Mouse (Mus musculus) limb, embryonic 10.5 days (tissue): ENCODE data around the gene Eef1a2. TPM values are rescaled to one million over a fixed set of nuclear protein-coding genes. Genes with fewer than 3 reads are reported as not detected.

ENCODE experiments used
- DNase-seq: peaks from one replicate; pipeline ENCODE4 v3.0.0-alpha.2; 2017; ENCODE audit warnings: low spot score
- H3K27ac ChIP-seq: fragments of 300-500 bp; sonication (generic); 2 replicates; pipeline ENCODE4 v1.5.1; 2016; ENCODE audit warnings: mild to moderate bottlenecking
- H3K27me3 ChIP-seq: fragments of 300-500 bp; sonication (generic); 2 replicates; pipeline ENCODE4 v1.6.1; 2016; ENCODE audit warnings: low read depth, mild to moderate bottlenecking; ENCODE audit not compliant: poor library complexity, severe bottlenecking
- H3K36me3 ChIP-seq: fragments of 300-500 bp; sonication (generic); 2 replicates; pipeline ENCODE4 v1.6.1; 2016; ENCODE audit warnings: mild to moderate bottlenecking, moderate library complexity
- H3K4me1 ChIP-seq: fragments of 300-500 bp; sonication (generic); 2 replicates; pipeline ENCODE4 v1.6.1; 2016
- H3K4me3 ChIP-seq: fragments of 300-500 bp; sonication (generic); 2 replicates; pipeline ENCODE4 v1.5.1; 2016; ENCODE audit warnings: mild to moderate bottlenecking, moderate library complexity
- H3K9me3 ChIP-seq: fragments of 300-500 bp; sonication (generic); replicated peaks from 2 replicates; pipeline ENCODE4 v1.6.1; 2016; ENCODE audit warnings: mild to moderate bottlenecking
- WGBS: fragments of 180-500 bp; shearing (Covaris S2); methylation state at CpG from one replicate; pipeline ENCODE4 v1.1.7; 2016; 5-methylcytosine and 5-hydroxymethylcytosine counted together
- polyA plus RNA-seq: library from polyadenylated mRNA; unstranded; fragments of >200 nt; fragmentation: Nextera tagmentation; extraction: Ambion mirVana; gene quantifications from 2 replicates; pipeline ENCODE4 v1.2.1, GENCODE M21; 2016

Eef1a2 gene
- polyA plus RNA-seq, 1 experiment from 2014 or later: not detected

DNA sequence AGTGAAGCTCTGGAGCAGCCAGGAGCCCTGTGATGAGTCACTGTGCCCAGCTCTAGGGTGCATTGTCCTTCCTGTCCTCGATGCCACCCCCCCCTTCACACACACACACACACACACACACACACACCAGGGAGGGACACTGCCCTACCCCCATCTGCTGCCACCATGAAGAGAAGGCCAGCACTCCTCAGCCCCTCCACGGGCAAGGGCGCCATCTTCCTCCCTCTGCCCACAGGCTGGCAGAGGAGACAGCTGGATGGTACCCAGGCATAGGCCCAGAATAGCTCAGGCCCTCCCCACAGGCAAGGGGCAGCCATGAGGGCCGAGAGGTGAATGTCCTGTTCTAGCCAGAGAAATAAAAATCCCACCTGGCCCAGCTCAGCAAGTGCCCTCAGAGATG lies 1.0 kb downstream of the Eef1a2 start:
- H3K4me3 ChIP-seq: no peak overlapping the region
- peaks cover 83% of the 10 kb centered on the region for H3K27me3 ChIP-seq
- H3K27ac ChIP-seq: no peak overlapping the region
- 71% methylated on average over 4 of the region's 4 CpGs for WGBS
- peaks cover 18% of the 10 kb centered on the region for H3K4me1 ChIP-seq
- H3K9me3 ChIP-seq: no peaks in the 10 kb centered on the region
- DNase-seq: no peak
- H3K36me3 ChIP-seq: no peaks in the 10 kb centered on the region

DNA sequence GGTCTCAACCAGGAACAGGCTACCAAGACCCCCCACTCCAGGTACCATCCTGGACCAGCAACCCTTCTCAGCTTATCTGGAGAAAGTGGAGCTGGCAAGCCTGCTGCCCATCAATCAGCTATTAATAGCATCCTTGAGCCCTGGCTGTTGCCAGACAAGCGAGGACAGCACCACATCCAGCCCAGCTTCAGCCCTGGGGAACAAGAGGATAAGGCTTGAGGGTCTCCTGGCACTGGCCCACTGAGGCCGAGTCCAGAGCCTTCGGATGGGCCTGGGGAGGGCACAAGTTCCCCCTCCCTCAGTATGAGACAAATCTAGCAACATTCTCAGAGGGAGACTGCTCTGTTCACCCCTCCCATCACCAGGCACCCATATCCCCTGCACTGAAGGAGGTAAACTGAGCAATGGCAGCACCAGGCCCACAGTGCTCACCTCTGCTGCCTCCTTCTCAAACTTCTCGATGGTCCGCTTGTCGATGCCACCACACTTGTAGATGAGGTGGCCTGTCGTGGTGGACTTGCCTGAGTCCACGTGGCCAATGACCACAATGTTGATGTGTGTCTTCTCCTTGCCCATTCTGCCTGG lies 1.9 kb downstream of the Eef1a2 start:
- Histone ChIP-seq H3K4me1 (peaks cover 16% of the 10 kb centered on the region), H3K36me3 (no peaks in the 10 kb centered on the region), H3K27ac (no peak overlapping the region), H3K27me3 (peaks cover 91% of the 10 kb centered on the region), H3K4me3 (no peak overlapping the region), H3K9me3 (no peaks in the 10 kb centered on the region)
- 82% methylated on average over 8 of the region's 8 CpGs for WGBS
- no peak for DNase-seq

DNA sequence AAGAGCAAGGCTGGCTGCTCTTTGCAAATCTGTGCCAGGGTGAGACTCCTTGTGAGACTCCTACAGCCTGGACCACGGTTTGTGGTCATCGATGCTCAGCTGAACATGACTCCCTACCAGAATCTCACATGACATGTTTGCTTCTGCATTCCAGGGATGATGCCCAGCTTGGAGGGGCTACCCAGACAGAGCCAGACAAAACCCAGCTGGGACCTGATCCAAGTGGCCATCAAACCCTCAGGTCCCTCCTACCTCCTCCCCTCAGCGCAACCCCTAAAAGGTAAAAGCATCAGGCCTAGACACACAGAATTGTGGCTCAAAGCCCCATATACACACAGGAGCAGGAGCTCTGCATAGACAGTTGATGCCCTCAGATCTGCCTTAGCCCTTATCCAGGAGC lies 2.5 kb downstream of the Eef1a2 start:
- peaks cover 11% of the 10 kb centered on the region for H3K4me1 ChIP-seq
- peaks cover 91% of the 10 kb centered on the region for H3K27me3 ChIP-seq
- H3K4me3 ChIP-seq: no peak overlapping the region
- no peak overlapping the region for H3K27ac ChIP-seq
- no peaks in the 10 kb centered on the region for H3K9me3 ChIP-seq
- DNase-seq: no peak
- H3K36me3 ChIP-seq: no peaks in the 10 kb centered on the region
- 90% methylated on average over 3 of the region's 3 CpGs for WGBS

DNA sequence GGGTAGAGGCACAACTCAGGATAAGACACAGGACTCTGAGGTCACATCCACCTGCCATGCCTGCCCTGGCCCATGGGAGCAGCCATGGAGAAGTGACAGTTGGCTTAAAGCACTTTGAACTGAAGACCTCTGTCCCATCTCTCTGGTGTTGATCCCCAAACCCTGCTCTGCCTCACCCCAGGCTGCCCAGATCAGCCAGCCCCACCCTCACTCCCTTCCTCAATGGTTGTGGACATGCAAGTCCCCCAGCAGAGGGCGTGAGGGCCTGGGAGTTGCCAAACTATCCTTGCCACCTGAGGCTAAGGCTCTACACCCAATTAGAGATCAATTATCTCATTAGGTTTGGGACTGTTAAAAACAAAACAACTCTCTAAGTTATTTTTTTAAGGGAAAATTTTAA lies 3.0 kb downstream of the Eef1a2 start:
- Histone ChIP-seq H3K27ac (no peak overlapping the region), H3K36me3 (no peaks in the 10 kb centered on the region), H3K4me1 (peaks cover 11% of the 10 kb centered on the region), H3K4me3 (no peak overlapping the region), H3K9me3 (no peaks in the 10 kb centered on the region), H3K27me3 (peaks cover 91% of the 10 kb centered on the region)
- no peak for DNase-seq
- 3% methylated on average over 1 of the region's 1 CpGs for WGBS

DNA sequence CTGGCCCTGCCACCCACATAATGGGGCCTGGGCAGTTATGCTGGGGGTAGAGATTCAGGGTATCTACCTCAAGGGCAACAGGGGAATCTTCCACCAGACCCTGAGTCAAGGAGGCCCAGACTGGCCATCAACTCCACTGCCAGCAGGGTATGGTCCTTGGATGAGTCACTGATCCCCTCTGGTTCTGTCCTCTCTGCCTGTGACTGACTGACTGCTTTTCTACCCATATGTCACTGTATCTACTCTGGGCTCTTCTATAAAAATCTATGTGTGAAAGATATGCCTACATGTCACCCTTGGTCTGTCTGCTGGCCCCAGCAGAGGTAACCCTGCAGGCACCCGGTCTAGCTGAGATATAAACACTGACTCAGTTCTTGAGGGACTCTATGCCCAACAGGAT lies 3.7 kb downstream of the Eef1a2 start:
- Histone ChIP-seq H3K9me3 (no peaks in the 10 kb centered on the region), H3K4me1 (peaks cover 15% of the 10 kb centered on the region), H3K27ac (no peak overlapping the region), H3K27me3 (peaks cover 91% of the 10 kb centered on the region), H3K36me3 (no peaks in the 10 kb centered on the region), H3K4me3 (no peak overlapping the region)
- WGBS: 93% methylated on average over 1 of the region's 1 CpGs
- no peak for DNase-seq

GRCm38 (mm10) chr2:181152701-181153100 lies 4.1 kb downstream of the Eef1a2 start:
- 92% methylated on average over 17 of the region's 17 CpGs for WGBS
- Histone ChIP-seq H3K27ac (no peak overlapping the region), H3K9me3 (no peaks in the 10 kb centered on the region), H3K4me1 (peaks cover 19% of the 10 kb centered on the region), H3K4me3 (no peak overlapping the region), H3K27me3 (peaks cover 91% of the 10 kb centered on the region), H3K36me3 (no peaks in the 10 kb centered on the region)
- no peak for DNase-seq

GRCm38 (mm10) chr2:181150281-181150680 lies 6.5 kb downstream of the Eef1a2 start:
- H3K4me3 ChIP-seq: no peak overlapping the region
- DNase-seq: no peak
- H3K27me3 ChIP-seq: peaks cover 90% of the 10 kb centered on the region
- H3K27ac ChIP-seq: no peak overlapping the region
- no peaks in the 10 kb centered on the region for H3K36me3 ChIP-seq
- H3K9me3 ChIP-seq: no peaks in the 10 kb centered on the region
- WGBS: 64% methylated on average over 6 of the region's 6 CpGs
- H3K4me1 ChIP-seq: peaks cover 16% of the 10 kb centered on the region

DNA sequence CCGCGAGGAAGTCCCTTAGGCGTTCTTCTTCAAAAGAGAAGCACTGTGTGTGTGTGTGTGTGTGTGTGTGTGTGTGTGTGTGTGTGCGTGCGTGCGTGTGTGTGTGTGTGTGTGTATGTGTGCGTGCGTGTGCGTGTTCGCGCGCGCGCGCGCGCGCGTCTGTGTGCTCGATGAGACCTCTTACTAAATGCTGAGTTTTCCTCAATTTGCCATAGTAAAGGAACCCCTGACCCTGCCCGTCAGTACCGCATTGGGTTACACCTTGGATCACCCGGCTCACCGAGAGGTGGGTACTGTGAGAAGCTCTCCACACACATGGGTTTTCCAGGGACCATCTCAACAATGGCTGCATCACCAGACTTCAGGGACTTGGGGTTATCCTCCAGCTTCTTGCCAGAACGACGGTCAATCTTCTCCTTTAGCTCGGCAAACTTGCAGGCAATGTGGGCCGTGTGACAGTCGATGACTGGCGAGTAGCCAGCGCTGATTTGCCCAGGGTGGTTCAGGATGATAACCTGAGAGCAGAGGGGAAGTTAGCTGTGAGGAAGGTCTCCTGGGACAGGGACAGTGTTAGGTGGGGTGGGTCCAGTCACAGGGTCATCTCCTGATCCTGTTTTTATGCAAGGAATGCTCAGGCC lies 8.4 kb downstream of the Eef1a2 start:
- H3K27me3 ChIP-seq: peaks cover 88% of the 10 kb centered on the region
- no peaks in the 10 kb centered on the region for H3K9me3 ChIP-seq
- no peaks in the 10 kb centered on the region for H3K36me3 ChIP-seq
- peak overlapping the region; percentile 59 for H3K4me3 ChIP-seq
- no peak overlapping the region for H3K27ac ChIP-seq
- 17% methylated on average over 31 of the region's 31 CpGs for WGBS
- peak; percentile 34 for DNase-seq
- peaks cover 16% of the 10 kb centered on the region for H3K4me1 ChIP-seq

GRCm38 (mm10) chr2:181147546-181148317 lies 9.1 kb downstream of the Eef1a2 start:
- DNase-seq: peak; percentile 48
- under 1% methylated on average over 61 of the region's 61 CpGs for WGBS
- H3K27me3 ChIP-seq: peaks cover 86% of the 10 kb centered on the region
- H3K4me1 ChIP-seq: peaks cover 16% of the 10 kb centered on the region
- H3K36me3 ChIP-seq: no peaks in the 10 kb centered on the region
- no peaks in the 10 kb centered on the region for H3K9me3 ChIP-seq
- peak overlapping the region; percentile 59 for H3K4me3 ChIP-seq
- H3K27ac ChIP-seq: no peak overlapping the region

- H3K9me3 ChIP-seq: no peaks in the 10 kb centered on the region
- peaks cover 16% of the 10 kb centered on the region for H3K4me1 ChIP-seq
- WGBS: 51% methylated on average over 4 of the region's 4 CpGs
- H3K27ac ChIP-seq: no peak overlapping the region
- no peaks in the 10 kb centered on the region for H3K36me3 ChIP-seq
- DNase-seq: no peak
- peak overlapping the region; percentile 59 for H3K4me3 ChIP-seq
- H3K27me3 ChIP-seq: peaks cover 86% of the 10 kb centered on the region
Observed at GRCm38 (mm10) chr2:181146976-181147545, 9.8 kb downstream of the Eef1a2 start.

DNA sequence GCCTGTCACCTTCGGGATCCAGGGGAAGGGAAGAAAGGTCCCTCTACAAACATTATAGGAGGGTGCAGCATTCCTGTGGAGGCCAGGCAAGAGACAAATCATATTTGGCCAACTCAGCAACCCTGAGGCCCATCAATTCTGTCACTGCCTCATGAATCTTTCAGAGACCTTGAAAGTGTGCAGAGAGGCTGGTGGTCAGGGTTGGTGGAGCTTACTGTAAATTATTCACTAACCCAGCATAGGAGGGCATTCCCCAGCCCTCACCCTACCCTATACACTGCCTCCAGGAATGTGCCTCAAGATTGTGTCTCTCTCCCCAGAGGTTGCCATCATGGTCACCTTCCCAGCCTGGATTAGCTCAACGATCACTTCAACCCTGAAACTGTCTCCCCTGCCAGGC lies 12.1 kb downstream of the Eef1a2 start:
- no peak overlapping the region for H3K27ac ChIP-seq
- H3K4me1 ChIP-seq: peaks cover 16% of the 10 kb centered on the region
- DNase-seq: no peak
- H3K36me3 ChIP-seq: no peaks in the 10 kb centered on the region
- 88% methylated on average over 2 of the region's 2 CpGs for WGBS
- no peaks in the 10 kb centered on the region for H3K9me3 ChIP-seq
- H3K27me3 ChIP-seq: peaks cover 71% of the 10 kb centered on the region
- no peak overlapping the region for H3K4me3 ChIP-seq

GRCm38 (mm10) chr2:181143509-181144276 lies 13.1 kb downstream of the Eef1a2 start:
- WGBS: 65% methylated on average over 2 of the region's 2 CpGs
- Histone ChIP-seq H3K27me3 (peaks cover 68% of the 10 kb centered on the region), H3K36me3 (no peaks in the 10 kb centered on the region), H3K27ac (no peak overlapping the region), H3K9me3 (no peaks in the 10 kb centered on the region), H3K4me1 (peaks cover 16% of the 10 kb centered on the region), H3K4me3 (no peak overlapping the region)
- DNase-seq: no peak
